Mouse (Mus musculus) thymus, postnatal 10 days (tissue): ENCODE measurements around the gene Syngr4.

Experiments
- DNase-seq, 2 experiments: peaks; one replicate each; pipeline ENCODE4 v3.0.0; 2021; ENCODE audit warnings: low spot score in 2 of 2

Syngr4 gene

DNA sequence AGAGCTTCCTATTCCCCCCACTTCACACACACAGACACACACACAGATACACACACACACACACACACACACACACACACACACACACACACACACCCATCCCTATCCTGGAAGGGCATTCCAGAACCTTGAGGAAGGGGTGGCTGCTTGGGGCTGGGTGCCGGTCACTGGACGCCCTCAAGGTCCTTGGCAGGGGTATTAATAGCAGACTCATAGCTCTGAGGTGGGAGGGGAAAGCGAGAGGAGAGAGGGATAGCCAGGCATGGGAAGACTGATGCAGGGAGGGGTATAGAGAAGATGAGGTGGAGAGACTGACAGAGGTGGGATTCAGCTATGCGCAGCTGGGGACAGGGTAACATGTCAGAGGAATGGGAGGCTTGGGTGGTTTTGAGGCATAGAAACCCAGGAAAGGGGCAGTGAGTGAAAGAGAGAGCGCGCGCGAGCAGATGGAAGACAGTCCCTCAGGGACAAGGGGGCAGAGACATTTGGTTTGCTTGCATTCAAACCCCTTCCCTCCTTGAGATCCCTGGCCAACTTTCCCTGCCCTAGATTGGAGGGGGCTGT is 27.3 kb downstream of the Syngr4 start:
- DNase-seq, result no peak

DNA sequence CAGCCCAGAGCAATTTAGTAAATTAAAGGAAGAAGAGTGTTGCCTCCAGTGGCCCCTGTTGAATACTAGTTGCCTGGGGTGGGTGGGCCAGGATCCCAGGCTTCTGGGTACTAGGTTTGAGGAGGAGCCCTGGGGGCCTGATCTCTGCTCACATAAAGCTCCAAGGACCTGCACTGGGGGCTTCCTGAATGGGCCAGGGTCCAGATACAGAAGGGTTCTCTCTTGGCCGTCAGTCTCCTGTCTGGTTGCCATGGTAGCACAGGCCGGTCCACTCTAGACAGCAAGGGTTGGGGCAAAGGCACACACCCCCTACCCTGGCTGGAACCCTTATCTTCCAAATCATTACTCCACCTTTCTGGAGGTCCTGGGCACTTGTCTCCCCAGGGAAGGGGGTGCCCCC is 28.6 kb downstream of the Syngr4 start:
- no peak for DNase-seq

DNA sequence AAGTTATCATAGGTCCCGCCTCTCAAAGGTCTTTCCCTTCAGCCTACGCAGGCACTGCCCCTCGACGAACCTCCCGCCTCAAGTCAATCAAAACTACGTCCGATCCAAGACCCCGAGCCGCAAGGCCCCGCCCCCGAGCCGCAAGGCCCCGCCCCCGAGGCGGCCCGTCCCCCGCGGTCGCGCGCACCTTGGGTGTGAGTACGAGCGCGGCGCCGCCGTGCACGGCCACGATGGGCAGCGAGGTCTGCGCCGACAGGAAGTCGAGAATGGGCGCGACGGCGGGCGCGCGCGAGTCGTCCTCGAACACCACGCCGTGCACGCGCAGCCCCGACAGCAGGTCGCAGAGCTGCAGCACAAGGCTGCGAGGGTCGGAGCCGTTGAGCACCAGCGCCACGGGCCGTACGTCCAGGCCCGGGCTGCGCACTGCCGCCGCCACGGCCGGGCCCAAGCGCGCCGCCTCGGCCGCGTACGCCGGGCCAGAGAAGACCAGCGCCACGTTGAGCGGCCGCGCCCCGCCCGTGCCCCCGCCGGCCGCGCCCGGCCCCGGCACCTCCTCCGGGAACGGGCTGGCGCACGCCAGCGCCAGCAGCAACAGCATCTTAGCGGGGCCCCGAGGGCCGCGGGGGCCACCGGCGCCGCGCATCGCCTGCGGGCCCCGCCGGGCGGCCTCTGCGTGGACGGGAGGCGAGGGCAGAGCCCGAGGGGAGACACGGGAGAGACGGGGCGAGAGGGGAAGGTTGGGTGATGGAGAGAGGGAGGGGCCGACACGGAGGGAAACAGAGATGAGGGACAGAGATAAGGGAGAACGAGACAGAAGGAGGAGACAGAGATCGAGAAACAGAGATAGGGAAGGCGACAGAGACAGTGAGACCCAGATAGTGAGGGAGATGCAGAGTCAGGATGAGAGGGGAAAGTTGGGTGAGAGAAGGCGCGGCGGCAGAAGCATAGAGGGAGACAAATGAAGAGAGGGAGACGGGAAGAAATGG is 30.3 kb downstream of the Syngr4 start:
- DNase-seq, result peak; percentile 85 to 90

DNA sequence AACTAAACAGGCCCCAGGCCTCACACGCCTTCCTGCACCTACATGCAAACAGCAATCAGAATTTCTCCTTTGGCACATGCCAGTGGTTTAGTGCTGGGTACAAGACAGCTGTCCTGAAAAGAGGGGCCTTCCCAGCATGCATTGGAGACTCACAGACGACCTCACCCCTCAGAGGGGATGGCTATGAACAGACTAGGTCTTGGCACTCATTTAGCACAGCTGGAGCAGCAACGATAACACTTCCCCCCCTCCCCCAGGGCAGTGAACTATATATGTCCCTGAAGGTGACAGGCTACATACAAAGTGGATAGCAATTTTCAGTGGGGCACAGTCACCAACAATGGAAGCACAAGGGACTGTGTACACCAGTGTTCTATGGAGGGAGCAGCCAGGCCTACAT is 32.1 kb downstream of the Syngr4 start:
- no peak for DNase-seq

DNA sequence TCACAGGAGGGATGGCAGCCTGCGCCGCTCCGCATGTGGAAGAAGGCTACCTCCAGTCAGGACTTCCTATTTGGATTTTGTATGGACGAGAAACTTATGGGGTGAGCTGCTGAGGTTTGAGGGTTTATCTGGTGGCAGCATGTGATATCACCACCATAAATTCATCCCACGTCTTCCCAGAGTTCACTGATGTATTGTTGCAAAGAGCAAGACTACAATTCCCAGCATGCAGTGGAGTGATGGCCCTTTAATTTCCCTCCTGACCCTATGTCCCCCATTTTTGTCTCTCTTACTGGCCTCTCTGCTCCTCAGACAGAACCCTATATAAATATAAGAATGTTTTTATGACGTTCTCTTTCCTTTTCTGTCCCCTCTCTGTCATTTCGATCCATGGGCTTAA is 33.7 kb downstream of the Syngr4 start:
- no peak for DNase-seq

DNA sequence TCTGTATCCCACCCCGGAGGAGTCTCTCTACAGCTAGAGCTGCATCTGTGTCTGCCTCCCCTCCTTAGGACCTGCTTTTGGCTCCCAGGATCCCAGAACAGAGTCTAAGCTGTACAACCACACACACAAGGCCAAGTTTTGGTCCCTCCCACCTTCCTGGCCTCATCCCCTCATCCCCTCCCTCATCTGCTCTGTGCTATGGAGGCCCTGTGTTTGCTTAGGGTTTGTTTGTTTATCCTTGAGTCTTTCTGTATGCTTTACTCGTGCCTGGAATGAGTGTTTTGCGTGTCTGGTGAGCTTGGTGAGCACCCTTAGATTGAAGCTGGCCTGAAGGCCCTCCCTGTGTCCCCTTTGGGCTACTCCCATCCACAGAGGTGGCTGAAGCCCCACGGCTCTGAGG is 37.5 kb downstream of the Syngr4 start:
- DNase-seq, result no peak

DNA sequence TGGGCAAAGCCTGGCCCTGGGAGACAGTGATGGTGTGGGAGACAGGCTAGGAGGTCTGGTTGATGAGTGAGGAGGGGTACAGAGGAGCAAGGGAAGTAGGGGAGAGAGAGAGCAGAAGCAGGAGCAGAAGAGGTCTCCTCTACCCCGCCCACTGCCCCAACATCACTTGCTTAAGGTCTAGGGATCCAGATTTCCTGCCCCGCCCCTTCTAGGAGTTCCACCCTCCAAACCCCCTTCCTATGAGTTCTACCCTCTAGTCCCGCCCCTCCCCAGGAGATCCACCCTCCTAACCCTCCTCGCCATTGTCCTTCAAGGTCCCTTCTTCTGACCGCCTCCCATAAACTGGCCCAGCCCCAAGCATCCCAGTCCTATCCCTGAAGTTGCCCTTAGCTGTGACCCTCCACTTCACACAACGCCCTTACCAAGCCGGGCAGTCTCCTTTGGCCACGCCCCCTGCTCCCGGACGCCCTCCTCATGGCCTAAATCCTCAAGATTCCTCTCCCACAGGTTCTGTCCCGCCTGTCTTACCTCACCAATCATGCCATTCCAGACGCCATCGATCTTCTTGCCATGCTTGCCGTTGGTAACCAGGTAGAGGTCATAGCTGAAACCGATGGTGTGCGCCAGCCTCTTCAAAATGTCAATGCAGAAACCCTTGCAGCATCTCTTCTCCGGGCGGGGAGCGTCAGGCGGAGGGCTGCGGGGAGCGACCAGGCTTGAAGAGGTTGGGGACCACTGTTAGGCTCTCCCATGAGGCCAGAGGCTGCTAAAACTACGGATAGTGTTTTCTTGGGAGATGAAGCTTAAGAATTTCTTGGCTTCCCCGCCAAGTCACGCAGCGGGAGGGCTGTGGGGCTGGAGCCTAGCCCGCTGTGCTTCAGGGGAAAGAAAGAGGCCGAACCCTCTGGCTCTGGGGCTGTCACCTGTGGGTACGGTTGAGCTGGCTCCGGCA is 39.3 kb downstream of the Syngr4 start:
- DNase-seq, result no peak

DNA sequence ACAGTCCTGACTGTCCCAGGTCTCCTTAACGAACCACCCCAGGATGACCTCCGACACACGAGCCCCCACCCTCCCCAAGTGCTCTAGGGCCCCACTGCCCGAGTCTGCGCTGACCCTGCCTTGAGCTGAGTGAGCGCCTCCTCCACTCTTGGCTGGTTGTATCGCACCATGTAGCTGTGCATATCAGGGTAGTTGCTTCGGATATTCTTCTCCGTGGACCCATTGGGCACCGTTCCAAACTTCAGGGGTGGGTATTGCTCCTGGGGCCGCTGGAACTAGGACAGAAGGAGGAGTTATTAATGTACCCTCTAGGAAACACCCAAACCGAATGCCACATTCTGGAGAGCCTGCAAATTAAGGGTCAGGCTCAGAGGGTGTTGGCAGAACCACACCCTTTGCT is 43.4 kb downstream of the Syngr4 start:
- no peak for DNase-seq

DNA sequence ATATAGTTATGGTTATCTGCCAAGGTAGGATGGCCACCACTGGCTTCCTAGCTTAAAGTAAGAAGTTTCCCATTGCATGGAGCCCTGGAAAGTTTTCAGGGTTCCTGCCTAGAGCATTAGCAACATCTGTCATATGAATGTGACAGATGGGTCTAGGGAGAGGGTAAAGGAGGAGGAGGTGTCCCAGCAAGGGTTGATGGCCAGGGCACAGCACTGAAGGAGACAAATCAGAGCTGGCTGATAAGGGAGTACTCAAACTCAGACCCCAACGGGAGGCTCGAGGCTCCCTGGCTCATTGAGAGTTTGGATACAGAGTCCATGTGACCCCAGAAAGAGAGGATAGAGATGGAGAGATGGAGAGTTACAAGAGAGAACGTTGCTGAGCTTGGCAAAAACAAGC is 45.9 kb downstream of the Syngr4 start:
- DNase-seq, result no peak

DNA sequence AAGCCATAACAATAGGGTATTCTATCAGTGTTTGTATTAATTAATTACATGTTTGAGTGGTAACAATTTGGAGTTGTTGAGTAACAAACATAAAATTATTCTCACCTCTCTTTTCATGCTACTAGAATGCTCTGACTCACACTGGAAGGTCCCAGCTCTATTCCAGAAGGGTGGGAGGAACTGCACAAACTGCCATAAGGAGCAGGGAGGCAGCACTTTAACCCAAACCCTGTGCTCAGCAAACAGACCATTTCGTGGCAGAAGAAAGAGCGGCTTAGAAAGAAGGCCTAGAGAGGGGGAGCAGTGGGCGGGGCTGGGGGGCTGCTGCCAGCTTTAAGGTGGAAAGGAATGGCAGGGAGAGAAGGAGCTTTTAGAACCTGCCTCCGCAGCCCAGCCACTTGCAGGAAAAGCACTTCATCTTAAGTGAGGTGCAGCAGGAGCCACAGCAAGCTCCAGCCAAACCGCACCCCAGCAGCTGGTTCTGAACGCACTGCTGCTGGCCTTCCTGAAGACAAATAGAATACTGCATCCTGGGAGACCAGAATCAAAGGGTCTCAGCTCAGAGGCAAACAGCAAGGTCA is 48.0 kb downstream of the Syngr4 start:
- DNase-seq, result no peak

DNA sequence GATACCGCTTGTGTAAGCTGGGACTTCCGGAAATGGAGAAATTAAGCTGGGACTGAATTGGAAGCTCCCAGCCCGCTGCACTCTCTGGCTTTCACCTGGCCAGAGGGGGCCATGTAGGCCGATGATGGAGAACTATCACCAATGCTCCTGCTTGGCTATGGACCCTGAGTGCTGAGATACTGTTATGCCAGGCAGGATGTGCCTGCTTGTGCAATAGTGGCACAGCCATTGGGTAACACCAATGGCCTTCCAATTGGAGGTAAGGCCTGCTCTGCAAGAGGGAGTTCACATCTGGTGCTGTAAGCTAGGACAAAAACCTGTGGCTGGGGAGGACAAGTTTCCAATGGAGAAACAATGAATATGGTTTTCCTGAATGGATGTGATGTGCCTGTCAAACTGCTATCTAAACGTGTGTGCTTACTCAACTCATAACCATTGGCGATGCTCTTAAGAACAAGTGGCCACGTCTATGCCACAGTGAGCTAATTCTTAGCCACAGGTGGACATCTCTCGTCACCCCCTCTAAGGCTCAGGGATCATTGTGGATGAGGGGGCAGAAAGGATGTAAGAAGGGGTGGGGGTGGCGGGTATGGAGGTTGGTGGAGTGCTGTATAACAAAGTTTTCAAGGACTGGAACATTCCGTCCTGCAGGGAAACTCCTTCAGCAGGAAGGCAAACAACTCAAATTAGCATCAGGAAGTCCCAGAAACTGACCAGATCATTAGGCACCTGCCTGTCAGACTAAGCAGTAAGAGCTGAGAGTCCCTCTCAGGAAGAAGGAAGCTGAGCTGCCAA is 53.4 kb downstream of the Syngr4 start:
- no peak for DNase-seq
